ENCODE assay signal across 7 mouse cellular contexts in the genomic region with DNA sequence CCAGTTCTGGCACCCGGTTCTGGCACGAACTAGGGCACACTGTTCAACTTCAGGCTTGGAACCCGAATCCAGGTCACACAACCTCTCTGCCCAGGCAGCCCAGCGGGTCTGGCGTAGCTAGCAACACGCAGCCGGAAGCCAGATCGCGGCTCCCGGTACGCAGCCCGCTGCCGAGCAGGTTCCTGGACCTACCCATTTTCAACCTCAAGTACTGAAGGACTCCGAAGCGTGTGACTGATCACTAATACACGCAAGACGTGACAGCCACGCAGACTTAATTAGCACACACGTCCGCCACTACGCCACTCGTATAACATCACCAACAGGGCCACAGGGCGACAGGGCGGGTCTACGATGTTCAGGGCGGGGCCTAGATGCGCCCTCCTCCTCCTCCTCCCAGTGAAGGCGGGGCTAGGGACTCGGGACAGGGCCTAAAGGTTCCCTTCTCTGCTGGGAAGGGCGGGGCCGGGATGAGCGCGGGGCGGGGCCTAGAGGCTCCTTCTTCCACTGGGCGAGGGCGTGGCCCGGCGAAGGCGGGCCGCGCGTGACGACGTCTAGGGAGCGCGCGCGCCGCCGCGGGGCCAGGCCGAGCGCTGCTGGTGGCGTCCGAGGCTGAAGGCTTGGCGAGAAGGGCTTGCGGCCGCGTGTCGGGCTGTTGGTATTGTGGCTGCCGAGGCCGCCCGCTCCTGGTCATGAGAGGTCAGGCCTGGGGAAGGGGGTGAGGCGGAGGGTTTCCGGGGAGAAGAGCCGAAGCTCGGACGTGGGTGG. TPM values are rescaled to one million over a fixed set of nuclear protein-coding genes. Genes with fewer than 3 reads are reported as not detected.
A peak's percentile ranks its signal among the peaks of the same experiment; 100 is the strongest.
DNase-seq lines count a peak whose midpoint lies in the region; ATAC-seq lines count a peak whose summit lies in the region.

Rnft1 (plus strand) TSS at position 557 of the 768 bp plus-strand sequence.

- peak; percentile 96 for ATAC-seq in embryonic facial prominence, embryonic 11.5 days (replicated peaks; ENCODE audit: insufficient number of reproducible peaks, low FRiP score, low TSS enrichment, low read depth)
- peak; percentile 98 for ATAC-seq in granulocyte monocyte progenitor cell, adult 5-6 weeks (replicated peaks; ENCODE audit: poor library complexity, severe bottlenecking)
- peak; percentile 96 for ATAC-seq in midbrain, embryonic 13.5 days

- H3K9ac ChIP-seq in embryonic facial prominence, embryonic 11.5 days (replicated peaks; ENCODE audit: low read length): peak within 1 kb of the TSS; percentile 59
- peak within 1 kb of the TSS; percentile 73 for H3K9ac ChIP-seq in midbrain, embryonic 13.5 days (replicated peaks)

- 0 out of 2 replicates have a peak within 1 kb of the TSS, but pooled peaks have one; percentile 1 for H3K27ac ChIP-seq in embryonic facial prominence, embryonic 11.5 days (replicated peaks; ENCODE audit: low read depth, low read length)
- peak within 1 kb of the TSS; percentile 89 for H3K27ac ChIP-seq in limb, embryonic 10.5 days
- peak within 1 kb of the TSS; percentile 79 for H3K27ac ChIP-seq in midbrain, embryonic 13.5 days

- H3K4me3 ChIP-seq in embryonic facial prominence, embryonic 11.5 days (ENCODE audit: low read depth, low read length): peak within 1 kb of the TSS; percentile 42
- peak within 1 kb of the TSS; percentile 70 for H3K4me3 ChIP-seq in limb, embryonic 10.5 days
- peak within 1 kb of the TSS; percentile 64 for H3K4me3 ChIP-seq in midbrain, embryonic 13.5 days (replicated peaks)

- H3K36me3 ChIP-seq in embryonic facial prominence, embryonic 11.5 days (replicated peaks; ENCODE audit: control insufficient read depth, insufficient read depth, low read depth, low read length): no peaks in the 10 kb centered on the region
- H3K36me3 ChIP-seq in limb, embryonic 10.5 days: peaks cover 6% of the 10 kb centered on the region; the same call in 1 of the 2 replicates
- peaks cover under 1% of the 10 kb centered on the region; the same call in 1 of the 2 replicates for H3K36me3 ChIP-seq in midbrain, embryonic 13.5 days

- under 1% methylated on average over 68 of the region's 68 CpGs for WGBS in embryonic facial prominence, embryonic 11.5 days
- WGBS in limb, embryonic 10.5 days: under 1% methylated on average over 67 of the region's 68 CpGs
- WGBS in midbrain, embryonic 13.5 days: under 1% methylated on average over 67 of the region's 68 CpGs

- peak within 1 kb of the TSS; percentile 66 for H3K4me2 ChIP-seq in embryonic facial prominence, embryonic 11.5 days (ENCODE audit: low read depth, low read length)
- peak within 1 kb of the TSS; percentile 78 for H3K4me2 ChIP-seq in midbrain, embryonic 13.5 days (replicated peaks)

- no peaks in the 10 kb centered on the region for H3K4me1 ChIP-seq in embryonic facial prominence, embryonic 11.5 days (ENCODE audit: control insufficient read depth, insufficient read depth, low read length)
- H3K4me1 ChIP-seq in limb, embryonic 10.5 days: peaks cover 13% of the 10 kb centered on the region
- H3K4me1 ChIP-seq in midbrain, embryonic 13.5 days (replicated peaks): peaks cover 9% of the 10 kb centered on the region

- H3K9me3 ChIP-seq in embryonic facial prominence, embryonic 11.5 days (replicated peaks; ENCODE audit: control insufficient read depth, low read length): no peaks in the 10 kb centered on the region
- H3K9me3 ChIP-seq in limb, embryonic 10.5 days (replicated peaks): no peaks in the 10 kb centered on the region
- no peaks in the 10 kb centered on the region for H3K9me3 ChIP-seq in midbrain, embryonic 13.5 days

- H3K27me3 ChIP-seq in embryonic facial prominence, embryonic 11.5 days (ENCODE audit: control insufficient read depth, insufficient read depth, low read length): no peaks in the 10 kb centered on the region
- H3K27me3 ChIP-seq in limb, embryonic 10.5 days (ENCODE audit: low read depth, poor library complexity, severe bottlenecking): no peaks in the 10 kb centered on the region
- no peaks in the 10 kb centered on the region for H3K27me3 ChIP-seq in midbrain, embryonic 13.5 days

- peak; percentile 100 for DNase-seq in adrenal gland, postnatal 14 days
- peak; percentile 99 for DNase-seq in embryonic facial prominence, embryonic 11.5 days (ENCODE audit: low spot score)
- DNase-seq in kidney, adult 11 months: peak; percentile 98
- peak; percentile 98 for DNase-seq in limb, embryonic 10.5 days (ENCODE audit: low spot score)
- peak; percentile 99 for DNase-seq in spleen, adult 12 weeks (ENCODE audit: low spot score)

RNA-seq across cellular contexts. Expression of gene Rnft1, which starts in this region (rescaled TPM):
- total RNA-seq in adrenal gland, postnatal 14 days (2021): 32.6 and 38.1 TPM in 2 replicates
- polyA plus RNA-seq in embryonic facial prominence, embryonic 11.5 days (2014; fragmentation: Nextera tagmentation; extraction: Ambion mirVana): 33.4 and 33.8 TPM in 2 replicates
- total RNA-seq in granulocyte monocyte progenitor cell, adult 5-6 weeks (2014; fragmentation: Nextera tagmentation): 16.3 and 19.8 TPM in 2 replicates
- 16.1 and 19.4 TPM in 2 replicates for total RNA-seq in granulocyte monocyte progenitor cell, adult 5-6 weeks (2017)
- polyA plus RNA-seq in limb, embryonic 10.5 days (2016; fragmentation: Nextera tagmentation; extraction: Ambion mirVana): 24.2 and 29.7 TPM in 2 replicates
- 15.0 and 19.0 TPM in 2 replicates for polyA plus RNA-seq in midbrain, embryonic 13.5 days (2015; fragmentation: Nextera tagmentation; extraction: Ambion mirVana)

Comparison
In these comparisons a context has a peak if more than half of its experiments do, and no peak if none do; other contexts are left out.
1. Peak in every context shown above with its lines: DNase-seq, ATAC-seq, H3K4me3 ChIP-seq and H3K27ac ChIP-seq.
2. H3K27ac ChIP-seq: peak in every context shown above with its lines; median percentile 89 in limb, embryonic 10.5 days; 79 in midbrain, embryonic 13.5 days; 1 in embryonic facial prominence, embryonic 11.5 days.